Mouse (Mus musculus): Measurements from ENCODE around the gene Dlgap4.
A peak's percentile ranks its signal among the peaks of the same experiment; 100 is the strongest.

Gene Dlgap4

GRCm38 (mm10) chr2:156718793-156719192 lies 105.3 kb downstream of the Dlgap4 start:
- DNase-seq, result no peak

- no peak for DNase-seq
Measured at GRCm38 (mm10) chr2:156719549-156720312, 106.2 kb downstream of the Dlgap4 start.

GRCm38 (mm10) chr2:156720313-156720674 lies 106.8 kb downstream of the Dlgap4 start:
- DNase-seq, result no peak

DNA sequence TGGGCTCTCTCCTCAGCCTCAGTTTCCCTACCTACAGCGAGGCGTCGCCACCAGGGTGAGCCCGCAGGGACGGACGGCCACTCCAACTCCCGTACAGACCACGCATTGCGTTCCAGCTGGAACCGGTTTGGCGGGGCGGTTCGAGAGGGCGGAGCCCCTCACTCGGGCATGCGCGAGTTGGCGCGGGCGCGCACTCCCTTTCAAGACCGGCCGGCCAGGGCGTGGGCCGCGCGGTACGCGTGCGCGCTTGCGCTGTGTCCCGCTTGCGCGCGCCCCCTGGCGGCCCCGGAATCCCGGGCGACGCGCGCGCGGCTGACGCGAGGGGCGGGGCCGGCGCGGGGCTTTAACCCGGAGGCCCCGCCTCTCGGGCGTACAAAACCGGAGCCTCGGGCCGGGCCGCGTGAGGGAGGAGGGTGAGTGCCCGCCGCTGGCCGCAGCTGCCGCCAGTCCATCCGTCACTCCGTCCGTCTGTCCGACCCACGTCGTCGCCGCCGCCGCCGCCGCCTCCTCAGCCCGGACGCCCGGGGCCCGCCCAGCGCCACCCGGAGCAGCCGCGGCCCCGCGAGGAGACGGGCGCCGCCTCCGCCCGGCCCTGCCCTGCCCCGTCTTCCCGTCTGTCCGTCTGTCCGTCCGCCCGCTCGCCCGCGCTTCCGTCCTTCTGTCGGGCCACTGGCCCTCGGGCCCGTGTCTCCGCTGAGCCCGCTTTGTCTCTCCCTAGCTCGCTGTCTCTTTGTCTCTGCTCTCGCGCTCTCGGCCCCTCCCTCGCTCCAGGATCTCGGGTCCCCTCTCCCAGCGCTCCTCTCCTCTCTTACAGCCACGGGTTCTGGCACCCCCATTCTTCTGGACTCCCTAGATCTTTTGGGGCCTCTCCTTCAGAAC lies 107.4 kb downstream of the Dlgap4 start:
- DNase-seq, result peak; percentile 87 to 88

- no peak for DNase-seq
Measured at GRCm38 (mm10) chr2:156721554-156722070, 108.1 kb downstream of the Dlgap4 start.

DNA sequence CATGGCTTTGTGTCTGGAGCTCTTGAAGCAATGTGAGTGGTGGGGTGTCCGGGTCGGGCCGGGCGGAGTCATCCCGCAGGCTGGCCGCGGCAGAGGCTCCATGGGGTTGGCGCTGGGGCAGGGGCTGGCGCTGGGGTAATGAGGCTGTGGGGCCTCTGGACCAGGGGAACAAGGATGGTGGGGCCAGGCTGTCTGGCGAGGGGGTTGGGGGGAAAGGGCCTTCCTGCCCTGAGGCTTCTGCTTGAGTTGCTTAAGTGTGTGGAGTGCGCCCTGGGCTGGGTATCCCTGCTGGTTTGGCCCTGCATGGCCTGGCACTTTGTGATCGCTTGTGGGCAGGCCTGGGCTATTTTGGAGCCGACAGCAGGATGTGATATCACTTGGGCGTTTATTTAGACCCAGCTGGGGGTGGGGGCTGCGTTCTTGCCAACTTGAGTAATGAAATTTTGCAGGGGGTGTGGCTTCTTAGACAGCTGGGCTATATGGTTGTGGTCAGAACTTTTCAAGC lies 108.6 kb downstream of the Dlgap4 start:
- peak; percentile 10 to 35 for DNase-seq

GRCm38 (mm10) chr2:156722752-156723151 lies 109.2 kb downstream of the Dlgap4 start:
- no peak for DNase-seq

- DNase-seq, result no peak
Measured at GRCm38 (mm10) chr2:156723899-156724523, 110.5 kb downstream of the Dlgap4 start.

GRCm38 (mm10) chr2:156724871-156725270 lies 111.4 kb downstream of the Dlgap4 start:
- DNase-seq, result no peak

- DNase-seq, result no peak
Measured at GRCm38 (mm10) chr2:156726344-156726743, 112.8 kb downstream of the Dlgap4 start.

DNA sequence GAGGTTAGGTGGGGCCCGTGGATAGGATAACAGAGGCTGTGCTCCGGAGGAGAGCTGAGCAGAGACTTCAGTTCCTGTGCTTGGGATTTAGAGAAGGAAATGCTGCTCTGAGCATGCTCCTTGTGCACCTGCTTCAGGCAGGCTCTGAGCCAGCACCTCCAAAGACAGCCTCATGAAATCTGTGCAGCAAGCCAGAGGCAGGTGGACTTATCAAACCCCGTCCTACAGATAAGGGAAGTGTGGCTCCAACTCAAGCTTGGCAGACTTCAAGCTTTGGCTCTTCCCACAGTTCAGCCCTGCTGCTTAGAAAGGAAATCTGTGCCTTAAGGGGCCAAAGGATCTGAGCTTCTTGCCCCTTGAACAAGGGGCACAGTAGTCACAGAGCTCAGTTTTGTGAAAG lies 113.4 kb downstream of the Dlgap4 start:
- no peak for DNase-seq

DNA sequence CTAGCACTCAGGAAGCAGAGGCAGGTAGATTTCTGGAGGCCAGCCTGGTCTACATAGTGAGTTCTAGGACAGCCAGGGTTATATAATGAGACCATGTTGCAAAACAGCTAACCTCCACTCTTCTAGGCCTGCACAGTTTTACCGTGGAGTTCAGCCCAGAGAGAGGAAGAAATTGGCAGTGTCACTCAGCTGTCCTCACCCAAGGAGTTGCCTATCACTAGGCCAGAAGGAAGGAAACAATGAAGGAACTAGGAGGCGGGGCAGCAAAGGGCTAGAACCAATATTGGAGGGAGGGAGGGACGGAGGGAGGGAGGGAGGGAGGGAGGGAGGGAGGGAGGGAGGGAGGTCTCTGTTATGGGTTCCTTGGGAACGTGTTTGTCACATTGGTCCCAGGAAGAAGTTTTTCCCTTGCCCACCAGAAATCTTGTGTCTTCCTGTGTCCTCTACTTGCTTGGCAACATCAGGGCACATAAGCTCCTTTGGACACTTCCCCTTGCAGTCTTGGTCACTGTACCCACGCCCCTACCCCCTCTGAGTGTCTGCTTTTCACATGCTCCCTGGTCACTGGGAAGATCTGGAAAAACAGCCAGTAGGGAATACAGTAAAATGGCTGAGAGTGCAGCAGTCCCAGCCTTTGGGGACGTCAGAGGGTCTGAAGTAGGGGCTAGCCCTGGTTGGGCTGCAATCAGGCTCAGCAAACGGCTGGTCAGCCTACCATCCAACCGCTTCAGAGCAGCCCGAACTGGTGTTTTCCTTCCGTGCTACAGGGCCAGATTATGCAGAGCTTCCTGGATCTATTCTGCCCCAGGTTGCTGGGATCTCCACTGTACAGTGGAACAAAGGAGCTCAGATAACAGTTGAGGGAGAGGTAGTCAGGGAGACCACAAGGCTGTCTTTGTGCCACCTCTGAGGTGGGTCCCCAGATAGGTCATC lies 116.3 kb downstream of the Dlgap4 start:
- DNase-seq, result peak in 1 of 2 experiments; percentile 15

- DNase-seq, result peak; percentile 63 to 65
Measured at GRCm38 (mm10) chr2:156730501-156730921, 117.0 kb downstream of the Dlgap4 start.

GRCm38 (mm10) chr2:156731592-156731991 lies 118.1 kb downstream of the Dlgap4 start:
- DNase-seq, result no peak

GRCm38 (mm10) chr2:156732109-156732508 lies 118.6 kb downstream of the Dlgap4 start:
- DNase-seq, result no peak

DNA sequence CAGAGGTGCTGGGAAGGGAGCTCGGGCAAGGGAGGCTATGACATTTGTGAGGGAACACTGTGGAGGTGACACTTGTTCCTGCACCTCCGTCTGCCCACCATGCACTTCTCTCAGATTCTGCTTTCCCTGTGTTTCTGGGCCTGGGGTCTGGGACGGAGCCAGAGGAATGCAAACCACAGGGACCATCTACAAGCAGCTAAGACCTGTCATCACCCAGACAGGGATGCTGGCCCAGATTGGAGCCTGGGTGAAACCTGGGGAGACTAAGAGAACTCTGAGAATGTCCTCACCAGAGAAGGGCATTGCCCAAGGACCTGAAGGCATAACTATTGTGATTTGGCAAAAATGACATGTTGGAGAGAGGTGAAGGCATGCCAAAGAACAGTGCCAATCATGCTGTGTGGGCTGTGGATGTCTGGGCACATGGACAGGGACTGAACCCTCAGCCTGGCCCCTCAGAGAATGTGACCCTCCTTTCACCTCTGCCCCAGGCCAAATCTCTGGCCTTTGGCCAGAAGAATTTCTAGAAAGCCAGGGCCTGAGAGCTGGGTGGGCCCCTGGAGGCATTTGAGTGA lies 122.3 kb downstream of the Dlgap4 start:
- no peak for DNase-seq

GRCm38 (mm10) chr2:156736846-156737245 lies 123.3 kb downstream of the Dlgap4 start:
- DNase-seq, result no peak

DNA sequence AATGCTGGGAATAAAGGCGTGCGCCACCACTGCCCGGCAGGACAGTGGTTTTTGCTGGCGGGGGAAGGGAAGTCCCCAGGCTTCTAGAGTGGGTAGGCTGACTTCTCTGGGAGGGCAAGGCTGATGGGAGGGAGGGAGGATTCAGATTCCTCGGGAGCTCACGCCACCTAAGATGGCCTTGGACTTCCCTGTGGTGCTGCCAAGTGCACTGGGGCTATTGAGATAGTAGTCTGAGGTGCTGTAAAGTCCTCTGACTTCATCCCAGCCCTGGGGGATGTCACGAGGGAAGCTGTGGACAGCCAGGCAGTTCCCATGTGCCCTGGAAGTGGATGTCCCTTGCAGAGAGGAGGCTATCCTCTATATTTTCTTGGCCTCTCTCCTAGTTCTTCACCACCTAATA lies 124.5 kb downstream of the Dlgap4 start:
- no peak for DNase-seq

DNA sequence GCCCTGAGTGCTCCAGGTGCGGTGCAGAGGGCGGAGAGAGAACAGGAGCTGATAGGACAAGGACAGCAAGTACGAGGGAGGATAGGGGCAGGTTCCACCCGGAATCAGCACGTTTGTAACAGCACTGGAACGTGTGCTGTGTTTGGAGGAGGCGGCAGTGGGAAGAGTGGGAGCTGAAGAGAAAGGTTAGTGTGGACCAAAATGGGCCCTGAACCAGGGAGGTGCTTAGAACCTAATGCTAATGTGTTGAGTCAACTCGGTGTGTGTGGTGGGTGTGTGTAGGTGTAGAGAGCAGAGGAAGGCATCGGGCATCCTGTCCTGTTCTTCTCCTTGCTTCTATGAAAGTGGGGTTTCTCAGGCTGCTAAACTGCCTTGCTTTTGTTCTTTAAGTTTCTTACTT lies 127.8 kb downstream of the Dlgap4 start:
- no peak for DNase-seq

DNA sequence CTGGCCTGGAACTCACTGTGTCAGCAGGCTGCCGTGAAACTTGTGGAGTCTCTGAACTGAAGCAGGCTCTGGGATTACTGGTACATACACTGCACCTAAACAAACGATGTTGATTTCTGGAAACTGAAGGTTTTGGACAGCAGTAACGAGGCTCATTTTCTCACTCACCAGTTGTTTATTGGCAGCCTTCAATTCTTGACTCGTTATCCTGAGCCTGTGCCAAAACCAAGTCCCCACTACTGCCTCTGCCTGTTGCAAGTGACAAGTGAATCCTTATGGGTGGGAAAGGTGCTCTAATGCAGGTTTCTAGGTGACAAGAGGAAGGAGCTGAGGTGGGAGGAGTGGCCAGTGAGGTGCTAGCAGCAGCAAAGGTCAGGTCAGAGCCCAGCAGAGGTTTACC lies 128.5 kb downstream of the Dlgap4 start:
- DNase-seq, result no peak

GRCm38 (mm10) chr2:156743248-156743647 lies 129.7 kb downstream of the Dlgap4 start:
- DNase-seq, result no peak

DNA sequence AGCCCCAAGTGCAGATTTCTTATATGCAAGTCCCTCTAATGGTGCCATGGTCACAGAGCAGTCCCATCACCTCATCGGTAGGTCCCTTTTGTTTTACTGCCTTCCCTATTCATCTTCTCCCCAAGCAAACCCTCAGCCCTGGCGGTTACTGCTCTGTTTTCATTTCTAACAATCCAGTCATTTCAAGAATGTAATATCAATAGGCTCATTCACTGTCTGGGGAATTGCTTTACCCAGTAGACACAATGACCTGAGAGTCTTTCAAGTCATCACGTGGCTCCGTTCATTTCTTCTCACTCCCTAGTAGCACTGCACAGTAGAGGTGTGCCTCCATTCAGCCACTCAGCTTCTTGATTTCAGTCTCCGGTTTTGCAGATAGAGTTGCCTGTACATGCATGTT lies 130.9 kb downstream of the Dlgap4 start:
- no peak for DNase-seq

Data from thymus, postnatal 36 days (tissue).